Mouse (Mus musculus) heart, embryonic 11.5 days (tissue): ENCODE measurements around the gene Cep250. TPM values are rescaled to one million over a fixed set of nuclear protein-coding genes. Genes with fewer than 3 reads are reported as not detected.

ENCODE experiments used
- ATAC-seq: fragments of 200-750 bp; cut with Nextera tagmentation; replicated peaks from 2 replicates; pipeline ENCODE4 v1.8.0; 2017; ENCODE audit warnings: moderate library complexity; ENCODE audit not compliant: insufficient number of reproducible peaks, low FRiP score, low TSS enrichment
- H3K27ac ChIP-seq: fragments of 300-500 bp; sonication (generic); 2 replicates; pipeline ENCODE4 v1.5.1; 2014; ENCODE audit warnings: mild to moderate bottlenecking, low read depth, low read length
- H3K27me3 ChIP-seq: fragments of 300-500 bp; sonication (generic); 2 replicates; pipeline ENCODE4 v1.6.1; 2014; ENCODE audit warnings: mild to moderate bottlenecking, low read length, mixed read lengths; ENCODE audit not compliant: control insufficient read depth, insufficient read depth
- H3K36me3 ChIP-seq: fragments of 300-500 bp; sonication (generic); 2 replicates; pipeline ENCODE4 v1.6.1; 2014; ENCODE audit warnings: mild to moderate bottlenecking, low read length, moderate library complexity, mixed read lengths; ENCODE audit not compliant: control insufficient read depth, insufficient read depth
- H3K4me1 ChIP-seq: fragments of 300-500 bp; sonication (generic); 2 replicates; pipeline ENCODE4 v1.6.1; 2014; ENCODE audit warnings: low read length; ENCODE audit not compliant: control insufficient read depth, insufficient read depth
- H3K4me2 ChIP-seq: fragments of 300-500 bp; sonication (generic); 2 replicates; pipeline ENCODE4 v1.6.1; 2014; ENCODE audit warnings: mild to moderate bottlenecking, moderate library complexity
- H3K4me3 ChIP-seq: fragments of 300-500 bp; sonication (generic); 2 replicates; pipeline ENCODE4 v1.5.1; 2014; ENCODE audit warnings: low read depth, low read length
- H3K9ac ChIP-seq: fragments of 300-500 bp; sonication (generic); 2 replicates; pipeline ENCODE4 v1.6.1; 2014; ENCODE audit warnings: mild to moderate bottlenecking, low read depth, low read length, moderate library complexity
- H3K9me3 ChIP-seq: fragments of 300-500 bp; sonication (generic); replicated peaks from 2 replicates; pipeline ENCODE4 v1.6.1; 2016; ENCODE audit warnings: low read length; ENCODE audit not compliant: control insufficient read depth
- WGBS: fragments of 180-500 bp; shearing (Covaris S2); extraction: QIAGEN DNeasy Blood & Tissue Kit; methylation state at CpG from one replicate; pipeline ENCODE4 v1.1.7; 2014; ENCODE audit not compliant: insufficient replicate concordance; 5-methylcytosine and 5-hydroxymethylcytosine counted together
- polyA plus RNA-seq: library from polyadenylated mRNA; unstranded; fragments of >200 nt; fragmentation: Nextera tagmentation; extraction: Ambion mirVana; gene quantifications from 2 replicates; pipeline ENCODE4 v1.2.1, GENCODE M21; 2014

The Cep250 gene
- polyA plus RNA-seq, 1 experiment from 2014 or later = 12.3 TPM

DNA sequence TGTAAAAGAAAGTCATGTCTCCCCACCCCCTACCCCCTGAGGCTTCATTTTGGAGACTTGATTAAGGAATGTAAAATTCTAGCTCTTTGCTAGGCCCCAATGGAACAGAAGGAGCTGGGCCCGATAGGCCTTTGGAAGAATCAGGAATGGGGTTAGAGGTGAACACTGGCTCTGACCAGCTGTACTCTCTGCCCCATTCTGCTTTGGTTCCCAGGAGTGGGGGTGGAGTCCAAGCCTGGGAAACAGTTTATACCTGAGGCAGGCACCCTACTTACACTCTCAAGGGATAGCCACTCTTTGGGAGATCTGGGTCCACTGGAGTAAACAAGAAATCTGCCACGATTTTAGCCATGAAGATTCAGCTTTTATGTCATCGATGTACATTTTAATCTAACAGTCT is 15.6 kb upstream of the Cep250 start, which contains the start of gene Gm15557:
Gene Gm15557 (plus strand): TSS at position 48 of the 400 bp plus-strand sequence.
- 86% methylated on average over 3 of the region's 3 CpGs for WGBS
- Histone ChIP-seq H3K9me3 (no peaks in the 10 kb centered on the region), H3K9ac (no peak within 1 kb of the TSS), H3K27me3 (peaks cover 7% of the 10 kb centered on the region), H3K4me1 (0 out of 2 replicates have a peak, but pooled peaks cover 5% of the 10 kb centered on the region), H3K4me3 (no peak within 1 kb of the TSS), H3K27ac (no peak within 1 kb of the TSS), H3K36me3 (no peaks in the 10 kb centered on the region), H3K4me2 (no peak within 1 kb of the TSS)
- no peak for ATAC-seq

DNA sequence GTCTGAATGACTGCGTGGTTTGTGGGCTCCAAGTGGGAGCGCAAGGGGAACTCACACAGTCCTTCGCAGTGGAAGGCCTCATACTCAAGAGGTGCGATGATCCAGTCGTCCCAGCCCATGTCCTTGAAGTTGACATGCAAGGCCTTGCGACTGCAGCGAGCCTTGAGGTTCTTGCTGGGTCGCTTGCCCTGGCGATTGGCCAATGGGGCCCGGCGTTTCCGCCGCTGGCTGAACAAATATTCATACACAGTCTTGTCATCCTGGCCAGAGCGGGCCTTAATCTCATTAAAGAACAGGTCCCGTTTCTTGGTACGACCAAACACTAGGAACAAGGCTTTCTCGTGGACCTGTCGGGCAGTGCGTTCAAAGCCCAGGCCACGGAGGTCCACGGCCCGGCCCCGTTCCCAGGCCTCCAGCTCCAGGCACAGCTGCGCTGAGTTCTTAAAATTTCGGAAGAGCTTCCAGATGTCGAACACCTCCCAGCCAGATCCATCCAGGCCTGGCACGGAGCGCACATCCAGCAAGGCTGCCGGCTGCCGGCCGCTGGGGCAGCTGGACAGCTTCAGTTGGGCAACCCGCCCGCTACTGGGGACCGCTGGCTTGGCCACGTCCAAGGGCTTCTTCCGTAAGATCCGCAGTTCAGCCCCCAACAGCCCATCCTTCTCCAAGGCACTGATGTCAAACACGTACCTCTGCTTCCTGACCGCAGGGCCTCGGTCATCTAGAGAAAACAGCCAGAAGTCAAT is 14.4 kb upstream of the Cep250 start:
- Histone ChIP-seq H3K27me3 (peaks cover 7% of the 10 kb centered on the region), H3K4me1 (0 out of 2 replicates have a peak, but pooled peaks cover 5% of the 10 kb centered on the region), H3K4me3 (no peak overlapping the region), H3K9me3 (no peaks in the 10 kb centered on the region), H3K9ac (no peak overlapping the region), H3K36me3 (no peaks in the 10 kb centered on the region), H3K27ac (no peak overlapping the region), H3K4me2 (no peak overlapping the region)
- no peak for ATAC-seq
- WGBS = 84% methylated on average over 40 of the region's 40 CpGs

DNA sequence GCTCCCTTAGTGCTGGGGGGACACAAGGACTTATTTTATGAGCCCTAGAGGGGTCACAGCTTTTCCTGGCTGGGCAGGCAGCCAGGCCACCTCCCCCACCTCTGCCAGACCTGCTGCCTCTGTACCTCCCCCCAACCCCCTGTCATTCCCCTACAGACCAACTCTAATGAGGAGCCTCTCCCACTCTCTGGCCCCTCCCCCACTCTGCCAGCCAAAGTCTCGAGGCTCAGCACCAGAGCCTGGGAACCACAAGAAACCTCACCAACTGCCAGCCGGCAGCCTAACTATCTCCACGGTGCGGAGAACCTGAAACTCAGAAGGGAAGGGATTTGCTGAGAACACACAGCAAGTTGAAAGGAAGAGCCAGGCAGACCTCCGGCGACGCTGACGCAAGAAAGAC is 12.8 kb upstream of the Cep250 start:
- peak overlapping the region; percentile 39; the same call in 1 of the 2 replicates for H3K9ac ChIP-seq
- H3K4me3 ChIP-seq = 0 out of 2 replicates have a peak overlapping the region, but pooled peaks have one; percentile 6
- no peaks in the 10 kb centered on the region for H3K36me3 ChIP-seq
- ATAC-seq = no peak
- H3K9me3 ChIP-seq = no peaks in the 10 kb centered on the region
- 0 out of 2 replicates have a peak, but pooled peaks cover 5% of the 10 kb centered on the region for H3K4me1 ChIP-seq
- H3K4me2 ChIP-seq = peak overlapping the region; percentile 51
- H3K27me3 ChIP-seq = peaks cover 10% of the 10 kb centered on the region
- 6% methylated on average over 8 of the region's 8 CpGs for WGBS
- no peak overlapping the region for H3K27ac ChIP-seq

DNA sequence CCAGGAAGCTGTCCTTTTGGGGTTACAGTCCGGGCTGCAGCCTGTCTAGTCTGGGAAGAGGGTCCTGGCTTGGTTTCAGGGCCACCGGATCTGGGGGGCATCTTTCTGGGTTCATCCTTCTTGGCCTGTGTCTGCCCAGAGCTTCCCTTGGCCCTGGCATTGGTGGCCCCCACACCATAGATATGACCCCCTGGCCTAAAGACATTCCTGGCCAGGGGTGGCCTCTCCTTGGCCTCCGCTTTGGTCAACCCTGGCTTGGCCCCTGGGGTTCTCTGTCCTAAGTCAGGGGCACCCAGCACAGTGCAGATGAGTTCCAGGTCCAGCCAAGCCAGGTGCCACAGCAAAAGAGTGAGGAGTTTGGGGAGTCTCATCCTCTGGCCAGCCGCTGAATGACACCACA is 11.6 kb upstream of the Cep250 start:
- WGBS = 71% methylated on average over 4 of the region's 4 CpGs
- Histone ChIP-seq H3K27me3 (peaks cover 10% of the 10 kb centered on the region), H3K4me3 (no peak overlapping the region), H3K4me1 (0 out of 2 replicates have a peak, but pooled peaks cover 5% of the 10 kb centered on the region), H3K9me3 (no peaks in the 10 kb centered on the region), H3K4me2 (no peak overlapping the region), H3K27ac (no peak overlapping the region), H3K9ac (no peak overlapping the region), H3K36me3 (no peaks in the 10 kb centered on the region)
- ATAC-seq = 0 out of 2 replicates have a peak, but pooled peaks have one; percentile 13

DNA sequence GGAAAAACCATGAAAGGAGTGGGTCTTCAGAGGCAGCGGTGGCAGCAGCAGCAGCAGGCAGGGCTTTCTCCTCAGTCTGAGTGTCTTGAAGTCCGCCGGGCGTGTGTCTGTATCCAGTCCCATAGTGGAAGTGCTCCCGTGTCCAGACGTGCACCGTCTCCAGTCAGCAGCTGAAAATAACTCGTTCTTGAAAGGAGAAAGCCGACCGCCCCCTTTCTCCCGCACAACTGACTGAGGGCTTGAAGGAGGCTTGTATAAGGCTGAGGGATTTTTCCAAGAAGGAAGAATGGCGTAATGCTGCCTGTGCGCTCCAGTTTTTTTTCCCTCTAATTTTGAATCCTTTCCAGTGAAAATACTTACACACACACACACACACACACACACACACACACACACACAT is 11.1 kb upstream of the Cep250 start, which contains the start of gene Gdf5:
Gene Gdf5 (minus strand): TSS at position 244 of the 400 bp plus-strand sequence.
- ATAC-seq = no peak
- Histone ChIP-seq H3K4me2 (no peak within 1 kb of the TSS), H3K27me3 (peaks cover 14% of the 10 kb centered on the region), H3K27ac (no peak within 1 kb of the TSS), H3K4me3 (no peak within 1 kb of the TSS), H3K9me3 (no peaks in the 10 kb centered on the region), H3K9ac (no peak within 1 kb of the TSS), H3K4me1 (0 out of 2 replicates have a peak, but pooled peaks cover 5% of the 10 kb centered on the region), H3K36me3 (no peaks in the 10 kb centered on the region)
- WGBS = 49% methylated on average over 13 of the region's 13 CpGs

DNA sequence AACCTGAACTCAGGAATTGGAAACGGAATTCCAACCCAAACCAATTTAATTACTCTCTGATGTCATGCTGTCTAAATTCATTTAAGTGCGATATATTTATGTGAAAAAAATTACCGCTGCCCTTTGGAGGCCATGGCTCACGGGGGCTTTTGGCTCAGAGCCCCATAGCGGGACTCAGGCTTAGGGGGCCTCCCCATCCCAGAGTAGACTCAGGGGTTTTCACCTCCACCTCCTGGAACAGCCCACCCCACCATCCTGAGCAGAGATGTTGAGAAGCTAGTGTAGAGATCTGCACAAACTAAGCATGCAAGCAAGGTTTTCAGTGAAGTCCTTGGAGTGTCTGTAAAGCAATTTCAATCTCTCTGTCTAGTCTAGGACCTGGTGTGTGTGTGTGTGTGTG is 10.7 kb upstream of the Cep250 start:
- Histone ChIP-seq H3K4me2 (no peak overlapping the region), H3K4me3 (no peak overlapping the region), H3K9ac (no peak overlapping the region), H3K27me3 (peaks cover 15% of the 10 kb centered on the region), H3K9me3 (no peaks in the 10 kb centered on the region), H3K4me1 (0 out of 2 replicates have a peak, but pooled peaks cover 5% of the 10 kb centered on the region), H3K27ac (no peak overlapping the region), H3K36me3 (no peaks in the 10 kb centered on the region)
- no peak for ATAC-seq
- 80% methylated on average over 5 of the region's 5 CpGs for WGBS

DNA sequence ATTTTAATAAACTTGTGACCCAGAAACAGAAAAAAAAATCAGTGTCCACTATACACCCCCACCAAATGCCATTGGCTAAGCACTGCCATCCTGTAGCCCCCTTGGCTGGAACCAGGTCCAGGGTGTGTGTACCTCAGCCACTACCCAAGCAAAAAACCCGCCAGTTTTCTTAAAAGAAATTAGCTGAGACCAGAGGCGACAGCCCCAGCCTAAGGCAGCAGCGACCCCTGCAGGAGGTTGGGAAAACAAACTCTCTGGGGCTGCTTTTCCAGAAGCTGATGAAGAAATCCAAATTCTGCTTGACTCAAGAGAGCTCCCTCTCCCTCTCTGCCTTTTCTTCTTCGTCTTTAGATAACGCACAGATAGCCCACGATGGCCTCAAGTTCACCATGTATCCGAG is 10.2 kb upstream of the Cep250 start:
- 6% methylated on average over 7 of the region's 7 CpGs for WGBS
- no peak overlapping the region for H3K4me2 ChIP-seq
- ATAC-seq = no peak
- no peak overlapping the region for H3K27ac ChIP-seq
- 0 out of 2 replicates have a peak, but pooled peaks cover 5% of the 10 kb centered on the region for H3K4me1 ChIP-seq
- no peak overlapping the region for H3K9ac ChIP-seq
- no peaks in the 10 kb centered on the region for H3K36me3 ChIP-seq
- no peak overlapping the region for H3K4me3 ChIP-seq
- H3K9me3 ChIP-seq = no peaks in the 10 kb centered on the region
- H3K27me3 ChIP-seq = peaks cover 15% of the 10 kb centered on the region

DNA sequence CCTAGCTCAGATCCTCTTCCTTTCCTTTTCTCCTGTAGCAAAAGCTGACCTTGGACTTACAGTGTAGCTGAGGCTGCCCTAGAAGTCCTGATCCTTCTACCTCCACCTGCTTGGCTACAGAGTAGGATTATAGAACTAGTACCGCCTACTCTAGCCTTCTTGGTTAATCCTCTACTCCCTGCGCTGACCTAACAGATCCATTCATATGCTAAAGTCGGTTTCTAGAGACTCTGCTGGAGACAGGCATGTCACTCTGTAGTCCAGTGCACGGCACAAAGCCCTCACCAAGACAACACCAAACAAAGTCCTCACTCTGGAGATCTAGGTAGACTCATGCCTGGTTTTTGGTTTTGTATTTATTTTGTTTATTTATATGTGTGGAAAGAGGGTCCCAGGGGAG is 9.8 kb upstream of the Cep250 start:
- no peak overlapping the region for H3K27ac ChIP-seq
- 0 out of 2 replicates have a peak, but pooled peaks cover 5% of the 10 kb centered on the region for H3K4me1 ChIP-seq
- H3K4me2 ChIP-seq = no peak overlapping the region
- H3K9ac ChIP-seq = no peak overlapping the region
- 16% methylated on average over 4 of the region's 4 CpGs for WGBS
- no peaks in the 10 kb centered on the region for H3K9me3 ChIP-seq
- peaks cover 15% of the 10 kb centered on the region for H3K27me3 ChIP-seq
- H3K4me3 ChIP-seq = no peak overlapping the region
- H3K36me3 ChIP-seq = no peaks in the 10 kb centered on the region
- no peak for ATAC-seq
